Mouse (Mus musculus): ENCODE results near the gene Lgr4. TPM values are rescaled to one million over a fixed set of nuclear protein-coding genes. Genes with fewer than 3 reads are reported as not detected.
"Not testable (repeated sequence)": the region's sequence is repeated elsewhere in the genome, so short reads cannot be mapped to it uniquely, and the experiment has no call there.

Gene Lgr4
- total RNA-seq (2021), result 100 to 1,000 TPM; 123 to 227 TPM
- polyA plus RNA-seq (2012; rRNA removed), result 27.7 and 57.6 TPM in 2 replicates
- long read RNA-seq, full-length matches to known transcripts, result 36 of 44 reads
- long read RNA-seq, partial matches to known transcripts, result 6 of 44 reads
- long read RNA-seq, other reads (novel, unspliced or antisense), result 2 of 44 reads

GRCm38 (mm10) chr2:109917496-109918413 lies at the start of gene Lgr4:
Gene Lgr4, plus strand, starts transcription at chr2:109917647.
- peak; percentile 99 for DNase-seq

- not testable (repeated sequence) for DNase-seq
These were observed 38.0 kb upstream of the Lgr4 start for GRCm38 (mm10) chr2:109879429-109879828.

- DNase-seq, result no peak
These were observed 36.3 kb upstream of the Lgr4 start for GRCm38 (mm10) chr2:109881111-109881510.

GRCm38 (mm10) chr2:109881625-109882024 lies 35.8 kb upstream of the Lgr4 start:
- no peak for DNase-seq

- DNase-seq, result no peak
These were observed 33.3 kb upstream of the Lgr4 start for GRCm38 (mm10) chr2:109884106-109884505.

GRCm38 (mm10) chr2:109884507-109884906 lies 32.9 kb upstream of the Lgr4 start:
- DNase-seq, result no peak

- no peak for DNase-seq
These were observed 27.4 kb upstream of the Lgr4 start for GRCm38 (mm10) chr2:109890068-109890467.

- peak; percentile 95 for DNase-seq
These were observed 26.9 kb upstream of the Lgr4 start, which contains the start of gene Lin7c for GRCm38 (mm10) chr2:109890597-109890996. Gene Lin7c, plus strand, starts transcription at chr2:109890853.

- DNase-seq, result no peak
These were observed 26.4 kb upstream of the Lgr4 start for GRCm38 (mm10) chr2:109891031-109891430.

- DNase-seq, result no peak
These were observed 26.0 kb upstream of the Lgr4 start for GRCm38 (mm10) chr2:109891471-109891870.

GRCm38 (mm10) chr2:109896311-109896710 lies 21.1 kb upstream of the Lgr4 start:
- DNase-seq, result no peak

GRCm38 (mm10) chr2:109902869-109903268 lies 14.6 kb upstream of the Lgr4 start:
- no peak for DNase-seq

- DNase-seq, result peak; percentile 82
These were observed 13.2 kb upstream of the Lgr4 start for GRCm38 (mm10) chr2:109904171-109904821.

- no peak for DNase-seq
These were observed 8.3 kb upstream of the Lgr4 start for GRCm38 (mm10) chr2:109909122-109909521.

GRCm38 (mm10) chr2:109912216-109912615 lies 5.2 kb upstream of the Lgr4 start:
- no peak for DNase-seq

GRCm38 (mm10) chr2:109912766-109913165 lies 4.7 kb upstream of the Lgr4 start:
- no peak for DNase-seq

- DNase-seq, result no peak
These were observed 4.2 kb upstream of the Lgr4 start for GRCm38 (mm10) chr2:109913241-109913640.

GRCm38 (mm10) chr2:109914601-109915000 lies 2.8 kb upstream of the Lgr4 start:
- no peak for DNase-seq

- no peak for DNase-seq
These were observed 508 bp upstream of the Lgr4 start for GRCm38 (mm10) chr2:109916782-109917495.

GRCm38 (mm10) chr2:109918592-109919262 lies 1.3 kb downstream of the Lgr4 start:
- DNase-seq, result peak; percentile 64

- DNase-seq, result peak; percentile 41
These were observed 3.0 kb downstream of the Lgr4 start for GRCm38 (mm10) chr2:109920471-109920870.
